Mouse (Mus musculus) CH12.LX (cell line): ENCODE results near the gene Birc2.

Experiments used
- CHD2 ChIP-seq: IDR thresholded peaks from 2 replicates; pipeline ENCODE4 v1.6.1; 2011; ENCODE audit warnings: low read length, improper control_type of control experiment
- CTCF ChIP-seq, 2 experiments: IDR thresholded peaks in 1 of 2; conservative IDR thresholded peaks in 1 of 2; 2 replicates each; pipeline ENCODE4 v1.5.1; 2011 to 2012; ENCODE audit warnings: low read depth in 2 of 2, low read length in 2 of 2, improper control_type of control experiment in 1 of 2, inconsistent platforms in 1 of 2, mild to moderate bottlenecking in 1 of 2, moderate library complexity in 1 of 2
- ELF1 ChIP-seq: IDR thresholded peaks from 2 replicates; pipeline ENCODE4 v1.6.1; 2014; ENCODE audit warnings: low read depth, mild to moderate bottlenecking, inconsistent platforms, low read length, improper control_type of control experiment
- HCFC1 ChIP-seq: IDR thresholded peaks from 2 replicates; pipeline ENCODE4 v1.6.1; 2012; ENCODE audit warnings: low read depth, mild to moderate bottlenecking, inconsistent platforms, low read length, improper control_type of control experiment
- JUN ChIP-seq: IDR thresholded peaks from 2 replicates; pipeline ENCODE4 v1.6.1; 2011; ENCODE audit warnings: low read depth, mild to moderate bottlenecking, low read length, improper control_type of control experiment, moderate library complexity; ENCODE audit not compliant: insufficient read depth
- MAFK ChIP-seq: IDR thresholded peaks from 2 replicates; pipeline ENCODE4 v1.6.1; 2011; ENCODE audit warnings: low read length, improper control_type of control experiment; ENCODE audit not compliant: insufficient replicate concordance
- MEF2A ChIP-seq: IDR thresholded peaks from 2 replicates; pipeline ENCODE4 v1.6.1; 2014; ENCODE audit warnings: low read depth, mild to moderate bottlenecking, inconsistent platforms, low read length, improper control_type of control experiment, borderline replicate concordance
- MYC ChIP-seq: IDR thresholded peaks from 2 replicates; pipeline ENCODE4 v1.6.1; 2011; ENCODE audit warnings: low read depth, mild to moderate bottlenecking, improper control_type of control experiment, low read length
- NELFE ChIP-seq: IDR thresholded peaks from 2 replicates; pipeline ENCODE4 v1.6.1; 2011; ENCODE audit warnings: low read depth, low read length, improper control_type of control experiment
- PAX5 ChIP-seq: IDR thresholded peaks from 2 replicates; pipeline ENCODE4 v1.6.1; 2012; ENCODE audit warnings: low read length, inconsistent platforms, mixed read lengths
- POLR2A ChIP-seq: IDR thresholded peaks from 2 replicates; pipeline ENCODE4 v1.6.1; 2011; ENCODE audit warnings: low read depth, mild to moderate bottlenecking, improper control_type of control experiment, low read length
- POLR2AphosphoS2 ChIP-seq: IDR thresholded peaks from 2 replicates; pipeline ENCODE4 v1.6.1; 2011; ENCODE audit warnings: low read depth, low read length, improper control_type of control experiment
- ZNF384 ChIP-seq: IDR thresholded peaks from 2 replicates; pipeline ENCODE4 v1.6.1; 2012; ENCODE audit warnings: low read depth, low read length, improper control_type of control experiment, inconsistent platforms

GRCm38 (mm10) chr9:7775011-7775410, 61.9 kb downstream of the Birc2 start:
- TF ChIP-seq ZNF384: no peak
- no peak for TF ChIP-seq POLR2A
- no peak for TF ChIP-seq CTCF (conservative IDR thresholded peaks at IDR 0.05 in 1 of 2, IDR thresholded peaks at IDR 0.05 in 1 of 2; ENCODE audit: low read depth in 2 of 2, low read length in 2 of 2)
- no peak for TF ChIP-seq MYC
- TF ChIP-seq POLR2AphosphoS2: no peak
- TF ChIP-seq NELFE: no peak
- TF ChIP-seq JUN: no peak
- TF ChIP-seq ELF1: no peak
- no peak for TF ChIP-seq PAX5
- TF ChIP-seq CHD2: no peak
- no peak for TF ChIP-seq MAFK
- TF ChIP-seq MEF2A: no peak
- no peak for TF ChIP-seq HCFC1
